Mouse (Mus musculus): ENCODE data around the gene Tent4a.

Tent4a gene

GRCm38 (mm10) chr13:69543595-69543994, 9.2 kb upstream of the Tent4a start:
- no peak for DNase-seq

GRCm38 (mm10) chr13:69542571-69543352, 8.3 kb upstream of the Tent4a start:
- no peak for DNase-seq

- DNase-seq: peak in 1 of 2 experiments; percentile 55
These were observed 7.4 kb upstream of the Tent4a start for GRCm38 (mm10) chr13:69541776-69542175.

GRCm38 (mm10) chr13:69541209-69541608, 6.8 kb upstream of the Tent4a start:
- DNase-seq: no peak

DNA sequence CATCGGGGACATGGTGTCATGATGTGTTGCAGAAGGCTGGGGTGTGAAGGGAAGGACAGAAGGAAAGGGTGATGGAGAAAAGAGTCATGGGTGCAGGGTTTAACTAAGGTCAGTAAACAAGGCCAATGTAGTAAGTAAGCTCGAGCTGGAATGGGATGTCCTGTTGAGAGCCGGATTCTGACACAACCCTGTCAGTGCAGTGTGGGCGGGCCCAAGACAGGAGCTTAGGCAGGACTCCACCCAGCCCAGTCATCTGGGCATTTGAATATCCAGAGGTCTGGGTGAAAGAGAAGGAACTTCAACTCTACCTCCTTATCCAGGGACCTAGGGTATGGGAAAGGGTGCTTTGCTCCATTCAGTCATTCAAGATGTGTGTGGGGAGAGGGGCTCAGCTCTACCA, 3.9 kb upstream of the Tent4a start:
- DNase-seq: no peak

GRCm38 (mm10) chr13:69537366-69537765, 2.9 kb upstream of the Tent4a start:
- no peak for DNase-seq

DNA sequence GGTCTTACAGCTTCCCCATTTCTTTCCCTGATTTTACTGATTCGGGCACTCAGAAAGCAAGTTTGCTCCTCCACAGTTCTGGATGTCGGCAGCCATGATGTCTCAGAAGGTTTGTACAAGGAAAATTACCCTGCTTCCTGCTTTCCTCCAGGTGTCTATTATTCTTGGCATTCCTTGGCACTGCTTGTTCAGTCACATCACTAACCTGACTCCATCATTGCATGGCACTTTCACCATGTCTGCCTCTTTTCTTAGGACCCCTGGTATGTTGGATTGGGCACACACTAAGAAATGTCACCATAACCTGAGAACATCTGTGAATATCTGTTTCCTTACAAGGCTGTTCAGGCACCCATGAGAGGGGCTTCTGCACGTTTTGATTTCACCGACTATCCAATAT, 1.6 kb upstream of the Tent4a start:
- no peak for DNase-seq

- peak; percentile 99 to 100 for DNase-seq
These were observed 486 bp upstream of the Tent4a start for GRCm38 (mm10) chr13:69534654-69535551.

DNA sequence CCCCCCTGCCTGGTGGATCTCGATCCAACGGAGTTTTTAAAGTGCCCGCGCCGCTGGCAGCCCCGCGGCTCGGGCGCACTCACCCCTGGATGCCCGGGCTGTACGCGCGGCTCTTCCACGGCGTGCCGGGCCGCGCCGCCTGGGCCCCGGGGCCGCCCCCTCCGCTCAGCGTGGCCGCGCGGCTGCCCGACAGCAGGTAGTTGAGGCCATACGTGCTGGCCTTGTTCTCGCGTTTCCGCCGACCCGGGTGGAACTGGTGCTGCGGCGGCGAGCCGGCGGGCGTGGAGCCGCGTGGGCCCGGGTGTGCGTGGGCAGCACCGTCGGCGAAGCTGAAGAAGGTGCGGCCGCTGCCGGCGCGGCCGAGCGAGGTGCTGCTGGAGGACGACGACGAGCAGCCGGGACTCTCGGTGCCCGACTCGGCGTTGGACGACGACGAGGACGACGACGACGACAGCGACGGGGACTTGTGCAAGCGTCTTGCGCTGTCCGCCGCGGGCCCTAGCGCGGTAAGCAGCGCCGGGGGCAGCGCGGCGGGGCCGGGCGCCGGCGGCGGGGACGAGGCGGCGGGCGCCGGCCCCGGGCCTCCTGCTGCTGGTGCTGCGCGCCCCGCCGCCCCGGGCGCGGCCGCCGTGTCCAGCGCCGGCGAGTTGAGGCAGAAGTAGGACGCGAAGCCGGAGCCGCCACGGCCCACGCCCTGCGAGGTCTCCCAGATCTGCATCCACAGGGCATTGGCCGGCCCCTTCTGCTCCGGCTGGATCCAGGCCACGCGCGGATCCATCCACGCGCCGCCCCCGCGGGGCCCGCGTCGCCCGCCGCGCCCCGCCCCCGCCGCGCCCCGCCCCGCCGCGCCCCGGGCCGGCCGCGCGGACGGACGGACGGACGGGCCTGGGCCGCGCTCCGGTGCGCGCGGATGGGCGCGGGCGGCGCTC, 748 bp downstream of the Tent4a start, which contains the start of gene Nsun2:
Gene Nsun2, plus strand, starts transcription at position 342 of the 929 bp plus-strand sequence.
- DNase-seq: peak; percentile 65 to 75

GRCm38 (mm10) chr13:69532893-69533404, 1.5 kb downstream of the Tent4a start:
- DNase-seq: no peak

DNA sequence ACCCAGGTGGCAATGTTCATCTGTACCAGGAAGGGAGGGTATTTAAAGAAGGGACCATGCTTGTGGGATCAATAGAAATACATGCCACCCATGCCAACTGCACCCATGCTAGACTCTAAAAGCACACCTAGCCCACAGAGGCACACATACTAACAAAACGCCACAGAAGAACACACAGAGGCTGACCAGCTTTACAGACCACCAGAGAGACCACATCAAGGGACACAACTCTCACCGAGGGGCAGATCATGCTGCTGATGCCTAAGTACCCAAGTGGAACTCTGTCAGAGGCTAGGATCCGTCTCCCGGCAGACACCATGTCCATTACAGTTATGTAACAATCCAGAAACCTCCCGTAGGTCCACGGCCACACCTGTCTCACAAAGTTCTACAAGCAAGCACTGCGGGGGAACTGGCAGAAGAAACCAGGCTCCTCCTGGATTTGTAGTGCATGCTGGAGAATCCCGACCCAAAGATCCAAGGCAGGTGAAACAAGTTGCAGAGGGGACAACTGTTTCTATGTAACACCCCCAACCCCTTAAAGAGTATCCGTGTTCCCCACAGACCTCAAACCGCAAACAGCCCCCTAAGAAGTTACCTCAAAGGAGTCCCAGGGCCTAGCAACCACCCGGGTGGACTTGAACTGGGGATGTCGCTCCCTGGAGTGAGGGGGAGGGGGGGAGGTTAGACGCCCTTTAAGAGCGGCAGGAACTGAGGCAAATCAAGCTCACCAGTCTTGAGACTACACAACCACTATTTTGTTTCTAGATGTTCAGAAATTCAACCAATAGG, 2.1 kb downstream of the Tent4a start:
- DNase-seq: no peak

DNA sequence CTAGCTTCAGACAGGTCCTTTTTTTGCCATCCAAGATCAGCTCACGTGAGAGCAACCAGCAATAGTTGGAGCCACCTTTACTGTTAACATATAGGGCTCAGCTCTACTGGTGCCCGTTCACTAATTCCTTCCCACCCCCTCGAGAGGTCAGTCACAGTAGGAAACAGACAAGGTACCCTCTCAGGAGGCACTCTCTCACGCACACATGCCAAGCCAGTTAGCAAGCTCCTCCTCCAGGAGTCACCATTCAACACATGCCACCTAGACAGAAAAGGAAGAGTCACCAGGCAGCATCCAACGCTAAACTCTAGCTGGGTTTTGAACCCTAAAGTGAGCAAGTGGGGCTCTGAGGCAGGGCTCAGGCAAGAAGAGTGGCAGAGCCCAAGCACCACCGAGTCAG, 3.0 kb downstream of the Tent4a start:
- DNase-seq: no peak

DNA sequence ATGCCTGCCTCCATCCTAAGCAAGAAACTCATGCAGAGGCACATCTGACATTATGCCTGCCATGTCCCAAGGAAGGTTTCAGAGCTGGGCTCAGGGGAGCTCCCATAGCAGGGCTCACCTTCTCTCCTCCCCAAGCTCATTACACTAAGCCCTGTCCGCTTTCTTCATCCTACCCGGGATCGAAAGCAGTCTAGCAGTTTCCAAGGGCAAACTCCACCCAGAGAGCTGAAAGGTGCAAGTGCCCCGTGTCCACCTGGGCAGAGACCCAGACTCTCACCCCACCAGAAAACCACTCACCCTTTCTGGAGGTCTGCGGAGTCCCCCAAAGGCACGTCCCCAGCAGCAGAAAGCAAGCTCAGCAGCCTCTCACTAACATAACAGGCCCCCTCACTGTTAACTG, 3.5 kb downstream of the Tent4a start:
- DNase-seq: no peak

DNA sequence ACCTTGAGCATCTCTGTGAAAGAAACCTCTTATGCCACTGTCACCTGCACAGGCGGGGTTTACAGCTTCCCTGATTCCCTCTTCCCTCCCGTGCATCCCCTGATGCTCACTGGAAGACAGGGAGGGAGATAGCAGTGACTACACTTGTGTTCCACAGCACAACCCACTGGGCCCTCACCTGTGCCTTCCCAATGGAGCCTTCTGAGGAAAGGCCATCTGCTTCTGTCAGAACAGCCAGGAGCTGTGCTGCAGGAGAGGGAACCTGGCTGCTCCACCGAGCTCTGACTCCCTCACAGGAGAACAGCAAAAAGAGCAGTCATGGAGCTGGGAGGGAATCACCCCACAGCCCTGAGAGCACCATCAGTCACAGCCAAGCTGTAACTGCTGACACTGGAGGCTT, 4.3 kb downstream of the Tent4a start:
- no peak for DNase-seq

- no peak for DNase-seq
These were observed 5.9 kb downstream of the Tent4a start for GRCm38 (mm10) chr13:69528531-69528930.

DNA sequence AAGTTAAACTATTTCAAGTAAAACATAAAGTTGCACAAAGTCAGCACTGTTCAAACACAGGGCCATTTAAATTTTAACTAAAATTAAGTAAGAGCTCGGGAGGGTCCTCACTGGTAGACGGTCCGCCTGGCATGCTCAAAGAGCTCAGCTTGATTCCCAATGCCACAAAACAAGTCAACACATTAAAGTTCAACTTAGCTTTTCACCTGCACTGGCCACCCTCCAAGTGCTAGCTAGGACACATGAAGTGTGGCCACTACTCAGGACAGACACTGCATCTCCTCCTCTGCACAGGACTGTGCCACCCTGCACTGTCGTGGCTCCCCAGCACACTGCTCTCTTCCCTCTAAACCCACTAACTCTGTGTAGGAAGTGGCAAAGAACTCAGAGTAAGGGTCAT, 8.6 kb downstream of the Tent4a start:
- no peak for DNase-seq

DNA sequence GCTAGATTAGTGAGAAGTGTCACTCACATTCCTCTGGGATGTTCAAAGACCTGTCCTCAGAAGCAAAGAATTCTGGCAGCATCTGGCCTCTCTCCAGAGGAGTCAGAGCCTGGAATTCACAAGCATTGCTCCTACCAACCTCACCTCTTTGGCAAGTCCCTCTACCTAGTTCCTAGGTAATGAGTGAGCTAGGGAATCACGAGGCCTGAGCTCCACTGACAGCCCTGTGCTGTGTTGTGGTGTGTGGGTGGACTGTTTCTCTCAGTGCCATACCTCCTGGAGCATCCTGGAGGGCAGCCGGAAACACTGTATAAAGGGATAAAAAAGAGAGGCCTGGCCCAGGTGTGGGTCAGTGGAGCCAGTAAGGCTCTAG, 10.3 kb downstream of the Tent4a start:
- DNase-seq: no peak

DNA sequence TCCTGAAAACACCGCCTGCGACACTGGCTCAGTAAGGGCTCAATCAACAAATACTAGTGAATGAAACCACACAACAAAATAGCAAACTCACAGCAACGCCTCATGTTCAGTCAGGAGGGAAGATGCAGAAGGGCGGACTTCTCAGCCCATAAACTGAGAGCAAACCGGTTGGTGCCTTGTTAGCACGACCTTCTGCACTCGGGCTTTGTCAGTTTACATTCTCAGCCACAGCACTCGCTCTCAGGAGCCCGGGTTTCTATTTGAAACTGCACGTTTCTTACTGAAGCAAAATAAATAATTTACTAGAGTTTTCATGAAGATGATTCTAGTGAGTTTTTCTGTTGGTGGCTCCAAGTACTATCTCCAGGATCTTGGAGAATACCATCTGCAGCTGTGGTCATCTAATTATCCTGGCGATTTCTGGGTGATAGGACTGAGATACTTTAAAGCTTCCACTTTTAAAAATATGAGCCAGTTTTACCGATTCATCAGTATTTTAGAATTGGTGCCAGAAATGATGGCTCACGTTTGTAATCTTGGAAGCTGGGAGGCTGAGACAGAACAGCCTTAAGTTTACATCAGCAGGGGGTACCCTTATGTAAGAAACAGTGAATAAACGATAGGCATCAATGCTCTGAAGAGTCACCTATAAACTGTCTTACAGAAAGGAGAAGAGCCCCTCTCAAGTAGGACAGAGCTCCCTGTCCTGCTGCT, 10.8 kb downstream of the Tent4a start:
- no peak for DNase-seq

- no peak for DNase-seq
These were observed 12.1 kb downstream of the Tent4a start for GRCm38 (mm10) chr13:69522161-69522791.

DNA sequence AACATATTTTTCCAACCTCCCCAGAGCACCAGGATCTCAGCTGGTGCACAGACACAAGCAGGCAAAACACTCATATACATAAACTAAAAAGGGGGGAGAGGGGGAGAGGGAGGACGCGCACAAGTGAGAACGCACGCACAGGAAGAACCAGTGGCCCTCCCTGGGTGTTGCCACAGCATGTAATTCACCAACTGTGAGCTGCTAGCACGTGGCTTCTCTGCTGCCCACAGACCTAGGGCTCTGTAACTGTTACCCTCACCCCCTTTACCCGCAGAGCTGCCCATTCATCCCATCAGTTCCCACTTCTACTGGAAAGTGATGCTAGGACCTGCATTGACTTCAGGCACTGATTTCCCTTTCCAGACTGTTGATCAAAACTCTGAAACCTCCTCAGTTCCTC, 15.3 kb downstream of the Tent4a start:
- DNase-seq: no peak

DNA sequence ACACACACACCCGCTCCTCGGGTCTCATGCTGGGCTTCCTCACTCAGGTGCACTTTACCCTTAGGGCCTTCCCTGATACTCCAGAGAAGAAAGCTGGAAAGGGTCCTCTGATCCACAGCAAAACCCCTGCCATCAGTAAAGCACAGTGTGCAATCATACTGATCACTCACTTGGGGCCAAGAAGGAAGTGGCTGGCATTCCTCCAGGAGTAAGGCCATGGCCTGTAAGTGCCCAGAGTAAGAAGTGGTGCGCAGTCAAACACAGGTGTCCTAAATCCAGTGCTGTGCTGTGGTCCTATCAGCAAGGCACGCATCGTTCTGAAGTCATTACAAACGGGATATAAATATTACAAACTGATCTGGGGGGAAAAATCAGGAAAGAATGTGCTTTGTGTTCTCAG, 17.0 kb downstream of the Tent4a start:
- DNase-seq: no peak
